Mouse (Mus musculus): ENCODE measurements at regions not wholly inside any gene's neighbourhood (a gene's known extent, or its start where the extent isn't known, plus 50 kb on each side); places are given as distances from the start of the nearest gene placed in this dataset.

DNA sequence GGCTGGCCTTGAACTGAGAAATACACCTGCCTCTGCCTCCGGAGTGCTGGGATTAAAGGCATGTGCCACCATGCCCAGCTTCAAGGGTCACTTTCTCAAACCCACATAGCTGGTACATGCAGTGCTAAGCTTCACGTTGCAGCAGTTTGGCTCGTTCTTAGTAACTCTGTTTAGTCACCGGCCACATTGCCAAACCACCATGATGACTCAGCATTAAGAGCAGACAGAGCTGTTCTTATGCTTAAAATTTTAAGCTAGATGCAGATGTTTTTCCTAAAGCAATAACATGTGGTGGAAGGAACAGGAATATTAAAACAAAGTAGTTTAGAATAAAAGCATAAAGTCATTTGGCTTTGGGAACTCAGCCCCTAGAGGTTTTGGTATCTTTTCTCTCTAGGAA is 250.2 kb upstream of the Fshr start:
- Histone ChIP-seq H3K4me1 (no peaks in the 10 kb centered on the region), H3K4me3 (no peak overlapping the region), H3K36me3 (no peaks in the 10 kb centered on the region), H3K27me3 (no peaks in the 10 kb centered on the region), H3K27ac (replicated peaks) (no peak overlapping the region), H3K4me2 (replicated peaks) (no peak overlapping the region), H3K9me3 (no peaks in the 10 kb centered on the region), H3K9ac (replicated peaks) (no peak overlapping the region)
- WGBS: 91% methylated on average over 4 of the region's 4 CpGs
- no peak for ATAC-seq (replicated peaks)

DNA sequence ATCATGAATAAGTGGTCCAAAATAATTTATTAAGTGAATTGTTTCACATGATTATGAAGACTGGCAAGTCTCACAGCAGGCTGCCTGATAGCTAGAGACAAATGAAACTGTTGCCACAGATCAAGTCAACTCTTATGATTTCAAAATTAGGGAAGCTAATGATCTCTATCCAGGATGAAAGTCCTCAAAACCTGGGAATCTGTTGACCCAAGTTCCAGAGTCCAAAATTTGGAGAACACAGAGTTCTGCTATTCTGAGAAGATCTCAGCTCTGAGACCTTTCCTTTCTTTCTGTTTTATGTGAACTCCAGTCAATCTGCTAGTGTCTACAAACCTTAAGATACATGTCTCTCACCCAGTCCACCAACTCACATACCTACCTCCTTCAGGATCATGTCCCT is 248.9 kb upstream of the Fshr start:
- no peak overlapping the region for H3K9ac ChIP-seq (replicated peaks)
- no peak for ATAC-seq (replicated peaks)
- H3K9me3 ChIP-seq: no peaks in the 10 kb centered on the region
- H3K27me3 ChIP-seq: no peaks in the 10 kb centered on the region
- no peaks in the 10 kb centered on the region for H3K36me3 ChIP-seq
- no peaks in the 10 kb centered on the region for H3K4me1 ChIP-seq
- no peak overlapping the region for H3K4me3 ChIP-seq
- H3K4me2 ChIP-seq (replicated peaks): no peak overlapping the region
- H3K27ac ChIP-seq (replicated peaks): no peak overlapping the region

DNA sequence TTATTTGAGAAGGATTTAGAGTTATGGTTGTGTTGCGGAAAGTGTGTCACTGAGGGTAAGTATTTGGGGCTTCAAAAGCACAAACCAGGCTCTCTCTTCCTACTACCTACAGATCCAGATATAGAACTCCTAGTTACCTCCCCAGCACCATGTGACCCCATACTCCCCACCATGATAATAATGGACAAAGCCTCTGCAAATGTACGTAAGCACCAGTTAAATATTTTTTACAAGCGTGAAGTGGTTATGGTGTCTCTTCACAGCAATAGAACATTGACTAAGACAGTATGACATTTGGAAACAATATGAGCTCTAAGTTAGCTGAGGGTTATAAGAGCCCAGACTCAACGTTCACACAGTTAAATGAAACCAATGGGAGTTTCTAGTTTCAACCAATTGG is 233.8 kb upstream of the Fshr start:
- no peaks in the 10 kb centered on the region for H3K27me3 ChIP-seq
- H3K27ac ChIP-seq (replicated peaks): no peak overlapping the region
- no peak overlapping the region for H3K4me2 ChIP-seq (replicated peaks)
- no peak overlapping the region for H3K4me3 ChIP-seq
- no peak for ATAC-seq (replicated peaks)
- no peak overlapping the region for H3K9ac ChIP-seq (replicated peaks)
- H3K4me1 ChIP-seq: no peaks in the 10 kb centered on the region
- 88% methylated on average over 4 of the region's 4 CpGs for WGBS
- H3K36me3 ChIP-seq: no peaks in the 10 kb centered on the region
- H3K9me3 ChIP-seq: no peaks in the 10 kb centered on the region

DNA sequence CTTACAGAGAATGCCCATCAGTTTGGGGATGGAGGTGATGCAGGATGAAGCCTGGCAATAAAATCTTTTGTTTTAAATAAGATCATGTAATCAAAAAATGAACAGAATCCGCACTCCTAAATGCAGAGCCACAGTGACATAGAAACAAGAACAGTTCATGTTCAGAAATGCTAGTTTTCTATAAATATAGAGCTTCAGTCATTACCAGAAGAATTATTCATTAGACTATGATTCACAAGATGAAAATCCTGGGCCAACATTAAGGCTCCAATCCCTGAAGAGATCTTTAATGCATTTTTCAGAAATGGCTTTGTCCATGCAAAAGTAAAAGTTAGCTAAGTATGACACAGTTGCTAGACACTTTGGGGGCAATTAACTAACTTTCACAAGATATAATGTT is 209.6 kb upstream of the Fshr start:
- no peak for ATAC-seq (replicated peaks)
- Histone ChIP-seq H3K4me3 (no peak overlapping the region), H3K4me1 (no peaks in the 10 kb centered on the region), H3K27me3 (no peaks in the 10 kb centered on the region), H3K4me2 (replicated peaks) (no peak overlapping the region), H3K9ac (replicated peaks) (no peak overlapping the region), H3K9me3 (no peaks in the 10 kb centered on the region), H3K36me3 (no peaks in the 10 kb centered on the region), H3K27ac (replicated peaks) (no peak overlapping the region)
- 91% methylated on average over 1 of the region's 1 CpGs for WGBS

DNA sequence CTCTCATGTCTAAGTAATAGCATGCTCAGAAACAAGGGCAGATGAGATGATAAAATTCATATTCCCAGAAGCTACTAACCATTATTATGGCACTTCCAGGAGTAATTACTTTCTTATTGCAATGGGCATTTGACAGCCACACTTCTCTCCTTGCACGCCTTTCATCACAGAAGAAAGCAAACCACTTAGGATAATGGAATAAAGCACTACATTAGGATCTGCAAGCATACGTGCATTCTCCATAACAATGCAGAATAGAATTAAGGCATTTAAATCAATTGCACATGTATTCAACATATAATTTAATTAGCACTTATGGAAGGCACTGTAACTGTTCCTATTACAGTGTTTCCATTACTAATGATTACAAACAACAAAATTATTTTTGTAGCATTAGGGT is 205.1 kb upstream of the Fshr start:
- Histone ChIP-seq H3K27ac (replicated peaks) (no peak overlapping the region), H3K9ac (replicated peaks) (no peak overlapping the region), H3K4me2 (replicated peaks) (no peak overlapping the region), H3K4me3 (no peak overlapping the region), H3K9me3 (no peaks in the 10 kb centered on the region), H3K27me3 (no peaks in the 10 kb centered on the region), H3K4me1 (no peaks in the 10 kb centered on the region), H3K36me3 (no peaks in the 10 kb centered on the region)
- WGBS: 65% methylated on average over 2 of the region's 2 CpGs
- no peak for ATAC-seq (replicated peaks)

DNA sequence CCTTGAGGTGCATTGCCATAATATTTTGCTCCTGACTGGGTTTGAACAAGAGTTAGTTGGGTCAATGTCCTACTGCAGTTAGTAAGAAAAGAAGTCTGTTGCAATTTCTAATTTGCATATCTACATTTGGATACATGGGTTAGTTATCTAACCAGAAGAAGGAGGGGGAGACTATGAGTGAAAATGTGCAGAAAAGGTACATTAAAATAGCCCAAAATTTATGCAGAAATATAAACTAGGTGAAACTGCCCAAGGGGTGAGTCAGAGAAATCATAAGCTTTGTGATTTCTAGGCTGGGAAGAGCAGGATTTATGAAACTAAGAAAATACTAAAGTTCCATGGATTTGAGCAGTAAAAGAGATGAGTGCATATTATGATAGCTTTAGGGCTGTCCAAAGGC is 156.8 kb upstream of the Fshr start:
- no peak for ATAC-seq (replicated peaks)
- no peak overlapping the region for H3K27ac ChIP-seq (replicated peaks)
- H3K4me1 ChIP-seq: no peaks in the 10 kb centered on the region

DNA sequence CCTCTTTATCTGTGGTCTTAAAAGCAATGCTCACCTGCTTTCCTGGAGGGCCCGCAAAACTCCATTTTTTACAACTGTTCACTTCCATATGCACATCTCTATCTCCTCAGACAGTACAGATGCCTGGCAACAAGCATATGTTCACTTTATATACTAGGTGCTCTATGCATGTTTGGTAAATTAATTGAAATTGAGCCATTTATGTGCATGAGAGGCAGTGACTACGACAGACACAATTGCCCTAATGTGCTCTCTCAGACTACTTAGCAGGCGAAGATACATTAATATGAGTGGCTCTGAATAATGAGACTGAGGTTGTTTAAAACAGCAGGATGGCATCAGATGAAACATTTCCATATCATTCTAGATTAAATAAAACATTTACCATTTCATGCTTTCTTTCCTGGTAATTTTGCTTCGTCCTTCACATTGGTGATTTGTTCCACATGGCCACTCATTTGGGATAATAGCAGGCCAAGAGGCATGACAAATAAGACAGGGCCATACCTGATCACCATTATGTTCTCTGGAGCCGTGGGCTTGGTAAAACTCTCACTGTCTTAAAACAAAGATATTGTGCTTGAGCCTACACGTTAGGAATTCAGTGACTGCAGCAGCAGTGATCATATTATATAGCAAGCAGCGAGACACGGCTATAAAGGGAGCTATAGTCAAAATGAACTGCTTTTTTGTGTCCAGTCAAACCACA is 140.2 kb upstream of the Fshr start:
- no peak overlapping the region for H3K4me2 ChIP-seq (replicated peaks)
- H3K36me3 ChIP-seq: no peaks in the 10 kb centered on the region
- no peak overlapping the region for H3K9ac ChIP-seq (replicated peaks)
- no peaks in the 10 kb centered on the region for H3K9me3 ChIP-seq
- WGBS: 66% methylated on average over 8 of the region's 8 CpGs
- no peaks in the 10 kb centered on the region for H3K4me1 ChIP-seq
- no peak overlapping the region for H3K27ac ChIP-seq (replicated peaks)
- ATAC-seq (replicated peaks): no peak
- H3K27me3 ChIP-seq: no peaks in the 10 kb centered on the region
- no peak overlapping the region for H3K4me3 ChIP-seq

More for the DNA sequence above, 156.8 kb upstream of the Fshr start:
- Histone ChIP-seq H3K4me3 (no peak overlapping the region), H3K36me3 (no peaks in the 10 kb centered on the region), H3K9ac (replicated peaks) (no peak overlapping the region), H3K27me3 (no peaks in the 10 kb centered on the region), H3K4me2 (replicated peaks) (no peak overlapping the region), H3K9me3 (no peaks in the 10 kb centered on the region)

DNA sequence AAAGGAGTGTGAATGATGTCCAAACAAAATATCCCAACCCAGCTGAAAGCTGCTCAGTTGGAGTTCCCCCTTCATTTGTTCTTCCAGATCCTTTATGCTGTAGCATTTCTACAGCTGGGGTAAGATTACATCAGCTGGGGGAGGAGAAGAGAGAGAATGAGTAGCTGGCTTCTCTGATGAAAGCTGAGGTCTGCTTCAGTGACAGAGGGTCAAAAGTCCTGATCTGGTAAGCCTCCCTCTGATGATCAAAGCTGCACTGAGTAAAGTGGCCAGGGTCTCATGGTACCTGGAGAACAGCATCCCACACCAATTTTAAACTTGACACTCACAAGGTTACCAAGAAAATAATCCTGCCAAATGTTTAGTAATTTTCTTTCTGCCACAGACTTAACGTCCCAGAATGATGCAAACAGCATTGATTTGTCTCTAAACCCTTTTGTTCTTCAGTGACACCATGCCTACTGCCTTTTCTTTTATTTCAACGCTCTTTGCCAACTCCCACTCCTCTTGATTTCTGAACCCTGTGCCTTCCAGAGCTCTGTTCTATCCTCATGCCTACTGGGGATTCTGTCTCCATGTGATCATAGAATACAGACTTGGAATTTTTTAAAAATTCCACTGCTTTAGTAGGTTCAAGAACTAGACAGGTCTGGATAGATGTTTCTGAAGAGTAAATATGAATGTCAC is 119.3 kb upstream of the Fshr start:
- H3K9ac ChIP-seq (replicated peaks): no peak overlapping the region
- H3K4me2 ChIP-seq (replicated peaks): no peak overlapping the region
- H3K9me3 ChIP-seq: no peaks in the 10 kb centered on the region
- H3K4me3 ChIP-seq: no peak overlapping the region
- 48% methylated on average over 2 of the region's 2 CpGs for WGBS
- H3K36me3 ChIP-seq: no peaks in the 10 kb centered on the region
- no peak overlapping the region for H3K27ac ChIP-seq (replicated peaks)
- no peak for ATAC-seq (replicated peaks)
- H3K27me3 ChIP-seq: no peaks in the 10 kb centered on the region
- H3K4me1 ChIP-seq: no peaks in the 10 kb centered on the region

DNA sequence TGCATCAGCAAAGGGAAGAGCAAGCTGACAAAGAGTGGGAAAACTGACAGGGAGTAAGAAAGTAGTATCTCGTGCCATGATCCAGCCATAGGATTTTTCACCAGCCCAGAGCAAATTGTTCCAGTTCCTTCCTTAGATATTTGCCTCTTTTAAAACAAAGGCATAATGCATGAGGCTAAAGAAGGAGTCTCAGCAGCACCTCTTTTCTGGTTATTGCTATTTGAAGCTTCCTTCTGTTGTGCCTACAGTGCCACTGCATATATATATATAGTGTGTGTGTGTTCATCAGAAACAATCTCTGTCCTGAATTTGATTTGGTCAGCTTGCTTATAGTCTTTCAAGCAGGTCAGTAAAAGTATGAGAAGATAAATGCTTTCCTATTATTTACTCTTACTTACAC is 117.9 kb upstream of the Fshr start:
- H3K27me3 ChIP-seq: no peaks in the 10 kb centered on the region
- 89% methylated on average over 1 of the region's 1 CpGs for WGBS

DNA sequence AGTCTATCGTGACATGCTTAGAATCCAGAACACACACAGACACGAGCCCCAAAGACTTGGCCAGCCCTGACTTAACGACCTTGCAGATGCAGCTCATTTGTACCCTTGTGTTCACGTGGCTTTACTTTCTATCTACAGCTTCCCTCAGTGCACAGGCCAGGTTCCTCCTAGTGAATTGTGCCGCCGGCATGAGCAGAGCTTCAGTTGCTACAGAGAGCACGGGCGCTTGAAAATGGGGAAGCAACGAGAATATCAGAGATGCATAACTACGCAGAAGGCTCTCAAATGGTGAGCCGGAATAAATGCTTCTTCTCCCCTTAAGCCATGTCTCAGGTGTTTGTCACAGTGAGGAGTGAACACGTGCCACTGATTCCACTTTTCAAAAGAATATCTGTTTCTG is 110.7 kb upstream of the Fshr start:
- ATAC-seq (replicated peaks): no peak
- H3K4me2 ChIP-seq (replicated peaks): no peak overlapping the region
- no peaks in the 10 kb centered on the region for H3K36me3 ChIP-seq
- H3K4me1 ChIP-seq: no peaks in the 10 kb centered on the region
- no peak overlapping the region for H3K9ac ChIP-seq (replicated peaks)
- no peaks in the 10 kb centered on the region for H3K27me3 ChIP-seq
- H3K27ac ChIP-seq (replicated peaks): no peak overlapping the region
- WGBS: 89% methylated on average over 12 of the region's 12 CpGs
- H3K4me3 ChIP-seq: no peak overlapping the region
- no peaks in the 10 kb centered on the region for H3K9me3 ChIP-seq

More for the DNA sequence above, 117.9 kb upstream of the Fshr start:
- no peak overlapping the region for H3K27ac ChIP-seq (replicated peaks)
- no peak overlapping the region for H3K4me2 ChIP-seq (replicated peaks)
- H3K4me1 ChIP-seq: no peaks in the 10 kb centered on the region
- no peak overlapping the region for H3K9ac ChIP-seq (replicated peaks)
- H3K36me3 ChIP-seq: no peaks in the 10 kb centered on the region
- no peaks in the 10 kb centered on the region for H3K9me3 ChIP-seq
- no peak overlapping the region for H3K4me3 ChIP-seq
- ATAC-seq (replicated peaks): no peak

DNA sequence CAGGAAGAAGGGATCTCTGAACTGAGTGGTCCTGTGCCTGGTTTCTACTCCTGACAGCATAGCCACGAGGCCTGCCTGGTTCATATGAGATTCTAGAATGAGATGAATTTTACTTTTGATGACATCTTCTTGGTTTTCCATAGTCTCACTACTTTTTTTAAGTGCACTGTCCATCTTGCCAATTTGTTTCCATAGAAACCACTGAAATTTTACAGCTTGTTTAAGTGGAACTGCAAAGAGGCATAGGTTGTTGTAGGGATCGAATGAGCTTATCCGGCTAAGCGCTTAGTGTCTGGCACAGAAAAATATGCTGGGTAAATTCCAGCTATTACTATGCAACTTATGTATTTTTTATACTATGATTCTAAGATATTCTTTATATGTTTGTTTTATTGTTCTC is 100.8 kb upstream of the Fshr start:
- Histone ChIP-seq H3K4me1 (peaks cover 6% of the 10 kb centered on the region), H3K9me3 (no peaks in the 10 kb centered on the region), H3K27me3 (no peaks in the 10 kb centered on the region), H3K9ac (replicated peaks) (no peak overlapping the region), H3K27ac (replicated peaks) (no peak overlapping the region), H3K4me3 (no peak overlapping the region), H3K36me3 (no peaks in the 10 kb centered on the region), H3K4me2 (replicated peaks) (no peak overlapping the region)
- no peak for ATAC-seq (replicated peaks)
- 77% methylated on average over 4 of the region's 4 CpGs for WGBS

DNA sequence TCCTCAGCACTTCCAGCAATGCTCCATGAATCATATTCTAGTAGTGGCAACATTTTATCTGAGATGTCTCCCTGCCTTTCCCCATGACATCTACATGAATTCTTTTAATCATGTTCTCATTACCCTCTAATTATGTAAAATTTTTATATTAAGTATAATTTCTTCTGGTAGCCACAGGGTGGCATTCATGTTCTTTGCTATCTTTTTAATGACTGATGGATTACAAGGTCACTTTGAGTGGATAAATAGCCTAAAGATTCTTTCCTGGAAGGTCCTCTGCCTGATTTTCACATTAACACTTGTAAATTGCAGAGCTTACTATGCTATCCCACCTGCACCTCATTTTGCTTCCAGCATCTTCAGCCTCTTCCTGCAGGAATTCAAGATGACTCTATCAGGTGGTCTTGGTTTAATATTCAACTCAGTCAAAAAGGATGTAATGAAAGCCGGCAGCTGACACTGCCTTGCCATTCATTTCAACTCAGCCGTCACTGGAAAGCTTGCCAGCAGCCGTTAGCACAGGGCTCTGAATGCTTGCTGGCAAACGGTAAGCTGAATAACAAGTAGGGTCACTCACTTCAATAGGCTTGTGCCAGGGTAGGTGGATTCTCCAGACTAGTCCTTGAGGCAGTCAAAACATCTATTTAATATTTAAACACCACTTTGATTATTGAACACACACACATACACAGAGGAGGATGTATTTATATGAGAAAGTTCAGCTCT is 97.0 kb upstream of the Fshr start:
- no peaks in the 10 kb centered on the region for H3K9me3 ChIP-seq
- H3K27me3 ChIP-seq: no peaks in the 10 kb centered on the region
- H3K27ac ChIP-seq (replicated peaks): no peak overlapping the region
- H3K36me3 ChIP-seq: no peaks in the 10 kb centered on the region
- ATAC-seq (replicated peaks): peak; percentile 89
- H3K4me1 ChIP-seq: peaks cover 6% of the 10 kb centered on the region
- WGBS: 6% methylated on average over 4 of the region's 4 CpGs
- H3K9ac ChIP-seq (replicated peaks): no peak overlapping the region
- H3K4me2 ChIP-seq (replicated peaks): no peak overlapping the region
- H3K4me3 ChIP-seq: no peak overlapping the region
